Mouse (Mus musculus): ENCODE data around the gene Carf. TPM values are rescaled to one million over a fixed set of nuclear protein-coding genes. Genes with fewer than 3 reads are reported as not detected.
"Not testable (repeated sequence)": the region's sequence is repeated elsewhere in the genome, so short reads cannot be mapped to it uniquely, and the experiment has no call there.

Gene Carf
- polyA plus RNA-seq (2014; fragmentation: Nextera tagmentation; extraction: Ambion mirVana) = 5.3 and 6.6 TPM in 2 replicates

- ATAC-seq (ENCODE audit: insufficient number of reproducible peaks, low FRiP score, low TSS enrichment, low read depth) (peak; percentile 97), DNase-seq (ENCODE audit: low spot score) (peak; percentile 96)
- peak within 1 kb of the TSS; percentile 93 for H3K9ac ChIP-seq (ENCODE audit: low read length)
- no peaks in the 10 kb centered on the region for H3K9me3 ChIP-seq (ENCODE audit: control insufficient read depth, low read length)
- peaks cover 3% of the 10 kb centered on the region; the same call in 1 of the 2 replicates for H3K4me1 ChIP-seq (ENCODE audit: control insufficient read depth, insufficient read depth, low read length)
- under 1% methylated on average over 71 of the region's 71 CpGs for WGBS
- H3K4me3 ChIP-seq (ENCODE audit: low read depth, low read length) = peak within 1 kb of the TSS; percentile 69
- no peaks in the 10 kb centered on the region for H3K36me3 ChIP-seq (ENCODE audit: control insufficient read depth, insufficient read depth, low read length)
- H3K27ac ChIP-seq (replicated peaks; ENCODE audit: low read depth, low read length) = peak within 1 kb of the TSS; percentile 96
- H3K4me2 ChIP-seq (ENCODE audit: low read depth, severe bottlenecking) = peak within 1 kb of the TSS; percentile 58
- H3K27me3 ChIP-seq (ENCODE audit: control insufficient read depth, insufficient read depth, low read length) = no peaks in the 10 kb centered on the region
Measured at GRCm38 (mm10) chr1:60098024-60098781, at the start of gene Carf, which contains the start of gene Wdr12. TSS of gene Carf (plus strand) at chr1:60098247. TSS of gene Wdr12 (minus strand) at chr1:60098645.

GRCm38 (mm10) chr1:60054659-60055058 is 43.4 kb upstream of the Carf start:
- Histone ChIP-seq H3K4me1 (ENCODE audit: control insufficient read depth, insufficient read depth, low read length) (no peaks in the 10 kb centered on the region), H3K4me3 (ENCODE audit: low read depth, low read length) (no peak overlapping the region), H3K27ac (replicated peaks; ENCODE audit: low read depth, low read length) (no peak overlapping the region), H3K9ac (ENCODE audit: low read length) (no peak overlapping the region), H3K4me2 (ENCODE audit: low read depth, severe bottlenecking) (no peak overlapping the region), H3K27me3 (ENCODE audit: control insufficient read depth, insufficient read depth, low read length) (no peaks in the 10 kb centered on the region), H3K9me3 (ENCODE audit: control insufficient read depth, low read length) (no peaks in the 10 kb centered on the region), H3K36me3 (ENCODE audit: control insufficient read depth, insufficient read depth, low read length) (no peaks in the 10 kb centered on the region)
- ATAC-seq (ENCODE audit: insufficient number of reproducible peaks, low FRiP score, low TSS enrichment, low read depth) (no peak), DNase-seq (ENCODE audit: low spot score) (no peak)
- 32% methylated on average over 3 of the region's 3 CpGs for WGBS

GRCm38 (mm10) chr1:60056310-60056709 is 41.7 kb upstream of the Carf start:
- Histone ChIP-seq H3K4me3 (ENCODE audit: low read depth, low read length) (no peak overlapping the region), H3K9me3 (ENCODE audit: control insufficient read depth, low read length) (no peaks in the 10 kb centered on the region), H3K27ac (replicated peaks; ENCODE audit: low read depth, low read length) (no peak overlapping the region), H3K4me2 (ENCODE audit: low read depth, severe bottlenecking) (no peak overlapping the region), H3K36me3 (ENCODE audit: control insufficient read depth, insufficient read depth, low read length) (no peaks in the 10 kb centered on the region), H3K4me1 (ENCODE audit: control insufficient read depth, insufficient read depth, low read length) (no peaks in the 10 kb centered on the region), H3K27me3 (ENCODE audit: control insufficient read depth, insufficient read depth, low read length) (no peaks in the 10 kb centered on the region), H3K9ac (ENCODE audit: low read length) (no peak overlapping the region)
- 81% methylated on average over 3 of the region's 3 CpGs for WGBS
- ATAC-seq (ENCODE audit: insufficient number of reproducible peaks, low FRiP score, low TSS enrichment, low read depth) = no peak
- DNase-seq (ENCODE audit: low spot score) = no peak

GRCm38 (mm10) chr1:60070725-60071124 is 27.3 kb upstream of the Carf start:
- H3K27me3 ChIP-seq (ENCODE audit: control insufficient read depth, insufficient read depth, low read length); H3K4me3 ChIP-seq (ENCODE audit: low read depth, low read length); H3K27ac ChIP-seq (replicated peaks; ENCODE audit: low read depth, low read length); H3K9me3 ChIP-seq (ENCODE audit: control insufficient read depth, low read length); DNase-seq (ENCODE audit: low spot score); H3K4me1 ChIP-seq (ENCODE audit: control insufficient read depth, insufficient read depth, low read length); H3K9ac ChIP-seq (ENCODE audit: low read length); H3K36me3 ChIP-seq (ENCODE audit: control insufficient read depth, insufficient read depth, low read length); H3K4me2 ChIP-seq (ENCODE audit: low read depth, severe bottlenecking); ATAC-seq (ENCODE audit: insufficient number of reproducible peaks, low FRiP score, low TSS enrichment, low read depth): not testable (repeated sequence)

- H3K4me2 ChIP-seq (ENCODE audit: low read depth, severe bottlenecking) = no peak overlapping the region
Measured at GRCm38 (mm10) chr1:60074935-60075334, 23.1 kb upstream of the Carf start.

GRCm38 (mm10) chr1:60075590-60075989 is 22.5 kb upstream of the Carf start:
- 71% methylated on average over 3 of the region's 3 CpGs for WGBS
- no peaks in the 10 kb centered on the region for H3K9me3 ChIP-seq (ENCODE audit: control insufficient read depth, low read length)
- peaks cover 3% of the 10 kb centered on the region; the same call in 1 of the 2 replicates for H3K36me3 ChIP-seq (ENCODE audit: control insufficient read depth, insufficient read depth, low read length)

More at GRCm38 (mm10) chr1:60074935-60075334, 23.1 kb upstream of the Carf start:
- H3K4me1 ChIP-seq (ENCODE audit: control insufficient read depth, insufficient read depth, low read length) = no peaks in the 10 kb centered on the region
- no peak overlapping the region for H3K9ac ChIP-seq (ENCODE audit: low read length)
- ATAC-seq (ENCODE audit: insufficient number of reproducible peaks, low FRiP score, low TSS enrichment, low read depth) (no peak), DNase-seq (ENCODE audit: low spot score) (no peak)
- no peaks in the 10 kb centered on the region for H3K9me3 ChIP-seq (ENCODE audit: control insufficient read depth, low read length)
- 82% methylated on average over 2 of the region's 2 CpGs for WGBS
- no peak overlapping the region for H3K27ac ChIP-seq (replicated peaks; ENCODE audit: low read depth, low read length)
- H3K36me3 ChIP-seq (ENCODE audit: control insufficient read depth, insufficient read depth, low read length) = peaks cover 3% of the 10 kb centered on the region; the same call in 1 of the 2 replicates
- H3K4me3 ChIP-seq (ENCODE audit: low read depth, low read length) = no peak overlapping the region
- no peaks in the 10 kb centered on the region for H3K27me3 ChIP-seq (ENCODE audit: control insufficient read depth, insufficient read depth, low read length)

GRCm38 (mm10) chr1:60076411-60076810 is 21.6 kb upstream of the Carf start:
- ATAC-seq (ENCODE audit: insufficient number of reproducible peaks, low FRiP score, low TSS enrichment, low read depth) (no peak), DNase-seq (ENCODE audit: low spot score) (no peak)
- Histone ChIP-seq H3K27me3 (ENCODE audit: control insufficient read depth, insufficient read depth, low read length) (no peaks in the 10 kb centered on the region), H3K9me3 (ENCODE audit: control insufficient read depth, low read length) (no peaks in the 10 kb centered on the region), H3K4me3 (ENCODE audit: low read depth, low read length) (no peak overlapping the region), H3K4me1 (ENCODE audit: control insufficient read depth, insufficient read depth, low read length) (no peaks in the 10 kb centered on the region), H3K9ac (ENCODE audit: low read length) (no peak overlapping the region), H3K36me3 (ENCODE audit: control insufficient read depth, insufficient read depth, low read length) (peaks cover 3% of the 10 kb centered on the region; the same call in 1 of the 2 replicates), H3K27ac (replicated peaks; ENCODE audit: low read depth, low read length) (no peak overlapping the region), H3K4me2 (ENCODE audit: low read depth, severe bottlenecking) (no peak overlapping the region)
- WGBS = 75% methylated on average over 6 of the region's 6 CpGs

More at GRCm38 (mm10) chr1:60075590-60075989, 22.5 kb upstream of the Carf start:
- no peak overlapping the region for H3K27ac ChIP-seq (replicated peaks; ENCODE audit: low read depth, low read length)
- H3K4me3 ChIP-seq (ENCODE audit: low read depth, low read length) = no peak overlapping the region
- H3K9ac ChIP-seq (ENCODE audit: low read length) = no peak overlapping the region
- ATAC-seq (ENCODE audit: insufficient number of reproducible peaks, low FRiP score, low TSS enrichment, low read depth) (no peak), DNase-seq (ENCODE audit: low spot score) (no peak)
- H3K27me3 ChIP-seq (ENCODE audit: control insufficient read depth, insufficient read depth, low read length) = no peaks in the 10 kb centered on the region
- no peaks in the 10 kb centered on the region for H3K4me1 ChIP-seq (ENCODE audit: control insufficient read depth, insufficient read depth, low read length)
- H3K4me2 ChIP-seq (ENCODE audit: low read depth, severe bottlenecking) = no peak overlapping the region

GRCm38 (mm10) chr1:60096572-60097276 is 1.3 kb upstream of the Carf start:
- Histone ChIP-seq H3K27ac (replicated peaks; ENCODE audit: low read depth, low read length) (no peak overlapping the region), H3K36me3 (ENCODE audit: control insufficient read depth, insufficient read depth, low read length) (no peaks in the 10 kb centered on the region; the same call in 1 of the 2 replicates), H3K9me3 (ENCODE audit: control insufficient read depth, low read length) (no peaks in the 10 kb centered on the region), H3K9ac (ENCODE audit: low read length) (peak overlapping the region; percentile 7; the same call in 1 of the 2 replicates), H3K4me3 (ENCODE audit: low read depth, low read length) (peak overlapping the region; percentile 69), H3K4me2 (ENCODE audit: low read depth, severe bottlenecking) (peak overlapping the region; percentile 49), H3K4me1 (ENCODE audit: control insufficient read depth, insufficient read depth, low read length) (peaks cover 3% of the 10 kb centered on the region; the same call in 1 of the 2 replicates), H3K27me3 (ENCODE audit: control insufficient read depth, insufficient read depth, low read length) (no peaks in the 10 kb centered on the region)
- ATAC-seq (ENCODE audit: insufficient number of reproducible peaks, low FRiP score, low TSS enrichment, low read depth) (no peak), DNase-seq (ENCODE audit: low spot score) (peak; percentile 24)
- 11% methylated on average over 13 of the region's 13 CpGs for WGBS
